Mouse (Mus musculus): ENCODE results near the gene Spats2l.

- TF ChIP-seq CTCF (IDR thresholded peaks at IDR 0.05) (peak; percentile 33), EP300 (IDR thresholded peaks at IDR 0.05) (no peak)
Measured at GRCm38 (mm10) chr1:57934287-57934686, 160.3 kb downstream of the Spats2l start.
